Mouse (Mus musculus) layer of hippocampus, adult 11-12 months (tissue): Measurements from ENCODE around the gene Suox.
"Not testable (repeated sequence)": the region's sequence is repeated elsewhere in the genome, so short reads cannot be mapped to it uniquely, and the experiment has no call there.

Source experiments
- DNase-seq: peaks from one replicate; pipeline ENCODE4 v3.0.0; 2022; ENCODE audit warnings: low spot score

Gene Suox

GRCm38 (mm10) chr10:128673763-128674468, at the start of gene Suox:
TSS of gene Suox (minus strand) at chr10:128674073.
- DNase-seq, result peak; percentile 82

DNA sequence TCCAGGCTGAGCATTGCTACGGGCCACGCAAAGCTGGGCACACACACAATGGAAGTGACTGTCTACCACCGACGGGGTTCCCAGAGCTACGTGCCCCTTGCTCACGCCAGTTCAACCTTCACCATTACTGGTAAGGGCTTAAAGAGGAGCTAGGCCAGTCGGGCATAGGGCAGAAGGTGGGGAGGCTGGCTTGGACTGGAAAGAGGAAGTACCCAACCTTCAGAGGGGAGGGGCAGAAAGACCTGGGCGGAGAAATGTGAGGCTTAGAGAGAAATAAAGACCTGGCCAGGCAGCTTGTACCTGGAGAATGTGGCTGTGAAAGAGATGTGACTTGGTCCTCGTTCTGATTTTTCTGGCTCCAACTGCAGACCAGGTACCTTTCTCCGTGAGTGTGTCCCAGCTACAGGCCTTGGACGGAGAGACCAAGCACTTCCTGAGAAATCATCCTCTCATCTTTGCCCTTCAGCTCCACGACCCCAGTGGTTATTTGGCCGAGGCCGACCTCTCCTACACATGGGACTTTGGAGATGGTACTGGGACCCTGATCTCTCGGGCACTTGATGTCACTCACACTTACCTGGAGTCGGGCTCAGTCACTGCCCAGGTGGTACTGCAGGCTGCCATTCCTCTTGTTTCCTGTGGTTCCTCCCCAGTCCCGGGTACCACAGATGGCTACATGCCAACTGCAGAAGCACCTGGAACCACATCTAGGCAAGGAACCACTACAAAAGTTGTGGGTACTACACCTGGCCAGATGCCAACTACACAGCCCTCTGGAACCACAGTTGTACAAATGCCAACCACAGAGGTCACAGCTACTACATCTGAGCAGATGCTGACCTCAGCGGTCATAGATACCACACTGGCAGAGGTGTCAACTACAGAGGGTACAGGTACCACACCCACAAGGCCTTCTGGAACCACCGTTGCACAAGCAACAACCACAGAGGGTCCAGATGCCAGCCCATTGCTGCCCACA, 42.0 kb upstream of the Suox start:
- no peak for DNase-seq

DNA sequence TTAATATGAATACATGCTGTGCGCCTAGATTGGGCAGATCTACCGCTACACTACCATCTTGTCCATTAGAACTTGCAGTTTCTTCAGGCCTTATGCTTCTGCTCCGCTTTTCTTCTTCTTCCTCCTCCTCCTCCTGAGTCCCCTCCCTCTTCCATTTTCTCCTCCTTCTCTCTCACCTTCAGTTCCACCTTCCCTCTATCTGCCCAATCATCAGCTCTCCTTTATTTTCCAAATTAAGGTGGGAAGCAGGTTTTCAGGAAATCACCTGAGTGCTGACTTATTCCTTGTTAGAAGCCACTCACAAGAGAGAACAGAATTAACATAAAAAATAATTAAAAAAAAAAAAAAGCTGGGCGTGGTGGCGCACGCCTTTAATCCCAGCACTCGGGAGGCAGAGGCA, 37.4 kb upstream of the Suox start:
- not testable (repeated sequence) for DNase-seq

DNA sequence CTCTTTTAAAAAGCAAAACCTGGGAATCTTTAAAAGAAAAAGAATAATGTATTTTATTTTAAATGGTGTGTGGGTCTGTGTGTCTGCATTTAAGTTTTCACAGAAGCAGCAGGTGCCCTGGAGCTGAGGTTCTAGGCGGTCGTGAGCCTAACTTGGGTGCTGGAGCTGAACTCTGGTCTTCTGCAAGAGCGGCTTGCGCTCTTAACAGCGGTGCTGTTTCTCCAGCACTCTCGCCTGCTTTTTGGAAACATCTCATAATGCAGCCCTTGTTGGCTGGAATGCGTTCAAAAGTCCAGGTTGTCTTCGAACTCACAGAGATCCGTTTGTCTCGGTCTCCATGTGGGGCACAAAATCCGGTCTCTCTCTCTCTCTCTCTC, 31.4 kb upstream of the Suox start:
- DNase-seq, result no peak

DNA sequence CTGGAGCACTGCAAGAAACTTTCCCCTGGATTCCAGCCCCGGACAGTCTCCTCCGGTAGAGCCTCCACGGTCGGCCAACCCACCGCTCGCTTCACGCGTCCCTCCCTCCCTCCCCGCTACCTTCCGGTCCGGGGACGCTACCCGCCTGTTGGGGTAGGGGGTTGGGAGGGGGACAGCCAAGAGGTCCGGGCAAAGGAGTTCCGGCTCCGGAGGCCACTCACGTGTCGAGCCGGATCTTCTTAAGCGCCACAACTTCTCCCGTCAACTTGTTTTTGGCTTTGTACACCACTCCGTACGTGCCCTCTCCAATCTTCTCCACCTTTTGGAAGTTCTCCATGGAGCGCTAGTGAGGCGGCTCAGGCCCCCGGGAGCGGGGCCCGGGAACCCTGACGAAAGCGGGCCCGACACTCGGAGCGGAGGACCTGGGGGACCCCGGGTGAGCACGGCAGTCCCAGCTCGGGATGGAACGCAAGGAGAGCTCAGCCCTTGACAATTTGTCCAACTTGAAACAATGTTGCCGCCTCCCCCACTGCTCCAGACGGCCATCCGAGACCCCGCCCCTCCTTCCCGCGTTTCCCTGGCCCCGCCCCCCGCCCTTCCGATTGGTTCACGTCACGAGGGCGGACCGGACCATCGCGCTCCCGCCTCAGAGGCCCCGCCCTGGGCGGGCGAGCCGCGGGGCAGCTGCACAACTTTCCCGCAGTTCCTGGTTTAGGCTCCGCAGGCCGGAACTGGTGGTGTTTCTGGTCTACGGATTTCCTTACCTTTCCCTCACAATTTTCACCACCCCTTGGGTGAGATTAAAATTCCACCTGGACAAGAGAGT, 30.8 kb upstream of the Suox start, which contains the start of gene Cdk2:
Gene Cdk2 (minus strand): TSS at position 541 of the 826 bp plus-strand sequence.
- peak; percentile 83 for DNase-seq

DNA sequence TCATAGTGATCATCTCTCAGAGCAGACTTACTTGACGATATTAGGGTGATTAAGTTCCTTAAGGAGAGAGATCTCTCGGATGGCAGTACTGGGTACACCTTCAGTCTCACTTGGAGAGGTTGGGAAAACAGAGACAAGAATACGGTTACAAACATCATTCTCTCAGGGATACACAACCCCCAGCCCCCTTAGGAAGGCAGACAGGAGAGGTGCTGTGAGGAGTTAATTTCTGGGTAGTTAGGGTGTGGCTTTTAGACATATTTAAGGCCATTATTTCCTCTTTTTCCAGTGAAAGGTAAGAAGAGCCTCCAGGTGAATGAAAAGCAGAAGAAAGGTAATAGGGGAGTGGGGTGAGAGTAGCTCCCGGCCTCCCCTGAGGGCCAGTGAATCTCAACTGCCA, 30.0 kb upstream of the Suox start, which contains the start of gene Pmel:
Gene Pmel (plus strand): TSS at position 301 of the 400 bp plus-strand sequence.
- no peak for DNase-seq

DNA sequence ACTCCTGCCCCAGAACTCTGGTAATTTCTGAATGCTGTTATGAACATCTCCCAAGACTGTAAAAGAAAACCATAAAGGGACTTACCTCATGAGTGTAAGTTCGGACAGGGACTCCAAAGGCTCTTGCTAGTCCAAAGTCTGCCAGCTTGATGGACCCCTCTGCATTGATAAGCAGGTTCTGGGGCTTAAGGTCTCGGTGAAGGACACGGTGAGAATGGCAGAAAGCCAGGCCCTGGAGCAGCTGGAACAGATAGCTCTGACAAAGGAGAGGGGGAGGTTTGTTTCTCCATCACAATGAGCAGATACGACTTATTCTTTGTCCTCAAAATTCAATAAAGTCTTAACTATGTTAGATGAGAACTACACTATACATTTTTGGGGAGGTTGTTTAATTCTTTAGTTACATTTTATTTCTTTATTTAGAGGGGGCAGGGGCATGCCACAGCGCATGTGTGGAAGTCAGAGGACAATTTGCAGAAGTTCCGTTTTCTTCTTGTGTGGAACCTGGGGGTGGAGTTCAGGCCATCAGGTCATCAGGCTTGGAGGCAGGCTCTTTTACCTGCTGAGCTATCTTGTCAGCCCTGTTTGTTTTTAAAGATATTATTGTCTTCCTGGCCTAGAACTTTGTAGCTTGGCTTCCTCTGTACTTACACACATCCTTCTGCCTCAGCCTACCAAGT, 28.6 kb upstream of the Suox start:
- DNase-seq, result no peak

GRCm38 (mm10) chr10:128700712-128701111, 26.8 kb upstream of the Suox start:
- DNase-seq, result no peak

DNA sequence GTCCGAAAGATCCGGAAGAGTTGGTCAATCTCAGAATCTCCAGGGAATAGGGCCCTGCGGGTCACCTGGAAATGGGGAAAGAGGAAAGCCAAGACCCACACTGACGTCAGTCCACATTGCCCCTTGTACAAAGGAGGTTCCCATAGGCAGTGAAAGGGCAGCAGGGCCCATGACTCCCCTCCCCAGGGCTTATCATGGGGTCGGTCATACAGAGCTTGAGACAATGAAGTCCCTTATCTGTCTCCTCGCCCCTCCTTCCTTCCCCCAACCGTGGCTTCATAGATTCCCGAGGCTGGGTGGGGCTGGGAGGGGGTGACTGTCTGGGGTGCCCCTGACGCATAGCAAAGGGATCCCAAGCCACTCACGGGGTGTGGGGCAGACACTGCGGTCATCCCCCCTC, 25.7 kb upstream of the Suox start:
- no peak for DNase-seq

DNA sequence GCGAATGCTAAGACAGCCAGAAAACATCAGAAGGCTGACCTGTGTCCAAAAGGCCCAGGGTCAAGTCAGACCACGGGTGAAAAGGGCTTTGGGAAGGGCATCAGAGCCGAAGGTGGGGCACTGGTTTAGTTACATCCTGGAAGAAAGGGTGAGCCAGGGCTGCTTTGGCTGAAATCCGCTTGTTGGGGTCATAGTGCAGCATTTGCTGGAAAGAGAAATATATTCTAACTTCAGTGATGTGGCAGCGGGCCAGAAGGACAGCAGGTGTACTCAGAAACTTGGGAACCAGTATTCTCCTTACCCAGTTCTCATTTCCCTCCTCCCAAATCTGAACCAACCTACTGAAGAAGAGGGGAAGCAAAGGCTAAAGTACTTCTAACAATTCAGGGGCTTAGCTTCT, 25.1 kb upstream of the Suox start:
- no peak for DNase-seq

DNA sequence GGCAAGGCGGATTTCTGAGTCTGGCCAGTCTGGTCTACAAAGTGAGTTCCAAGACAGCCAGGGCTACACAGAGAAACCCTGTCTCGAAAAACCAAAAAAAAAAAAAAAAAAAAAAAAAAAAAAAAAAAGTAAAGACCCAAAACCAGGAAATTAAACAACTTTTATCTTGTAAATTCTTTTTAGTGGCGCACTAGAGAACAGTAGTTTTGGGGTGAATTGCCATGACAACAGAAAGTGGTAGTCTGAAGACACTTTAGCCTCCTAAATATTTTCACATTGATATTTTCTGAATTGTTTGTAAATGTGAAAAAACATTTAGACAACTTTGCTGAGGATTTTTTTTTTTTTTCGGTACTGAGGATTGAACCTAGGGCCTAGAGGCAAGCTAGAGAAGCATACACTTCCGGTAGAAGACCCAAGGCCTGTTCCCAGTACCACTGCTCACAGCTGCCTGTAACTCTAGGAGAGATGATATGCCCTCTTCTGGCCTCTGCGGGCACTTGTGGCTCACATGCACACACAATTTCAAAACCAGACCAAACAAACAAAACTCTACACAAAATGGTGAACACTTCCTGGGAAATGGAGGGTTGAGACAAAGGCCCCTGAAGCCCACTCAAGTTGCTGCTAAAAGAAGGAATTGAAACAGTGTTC, 23.3 kb upstream of the Suox start:
- no peak for DNase-seq

- peak; percentile 100 for DNase-seq
These were observed 22.3 kb upstream of the Suox start, which contains the start of gene Rab5b for GRCm38 (mm10) chr10:128695992-128696807. TSS of gene Rab5b (minus strand) at chr10:128696264.

- DNase-seq, result no peak
These were observed 21.6 kb upstream of the Suox start for GRCm38 (mm10) chr10:128695411-128695991.

GRCm38 (mm10) chr10:128674469-128675008, 666 bp upstream of the Suox start:
- no peak for DNase-seq

- DNase-seq, result no peak
These were observed 2.7 kb downstream of the Suox start for GRCm38 (mm10) chr10:128671148-128671547.

DNA sequence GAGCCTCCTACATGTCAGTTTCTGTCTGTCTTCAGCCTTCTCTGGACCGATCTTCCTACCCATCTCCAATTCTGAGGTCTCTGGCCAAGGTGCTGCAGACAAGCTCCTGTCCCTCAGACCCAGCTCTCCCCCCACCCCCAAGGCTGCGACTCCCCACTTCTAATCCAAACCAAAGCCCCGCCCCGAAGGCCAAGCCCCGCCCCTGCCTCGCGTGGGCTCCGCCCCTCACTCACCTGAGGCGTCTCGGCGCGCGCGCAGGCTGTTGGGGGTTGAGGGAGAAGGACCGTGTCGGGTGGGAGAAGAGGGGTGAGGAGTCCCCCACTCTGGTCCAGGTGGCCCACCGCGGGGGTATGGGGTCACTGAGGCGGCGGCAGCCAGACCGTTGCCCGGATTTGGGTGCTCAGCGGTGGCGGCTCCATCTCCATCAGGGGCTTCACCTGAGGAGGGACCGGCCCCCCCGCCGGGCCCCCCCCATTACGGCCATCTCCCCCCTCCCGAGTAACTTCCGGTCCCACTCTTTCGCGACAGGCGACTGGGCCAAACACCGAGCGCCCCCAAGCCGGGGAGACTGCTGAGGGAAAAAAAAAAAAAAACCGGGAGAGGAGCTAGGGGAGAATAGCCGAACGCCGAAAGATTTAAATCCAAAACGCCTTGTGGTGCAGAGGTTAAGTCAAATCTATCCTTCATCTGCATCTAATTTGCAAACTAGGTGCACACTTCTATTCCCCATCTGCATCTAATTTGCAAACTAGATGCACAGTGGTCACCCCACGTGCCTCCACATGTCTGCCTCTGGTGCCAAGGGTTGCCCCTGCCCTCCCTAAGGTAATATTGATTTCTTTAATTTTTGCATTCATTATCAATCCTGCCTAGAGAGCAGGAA, 4.8 kb downstream of the Suox start:
- peak; percentile 65 for DNase-seq

- DNase-seq, result no peak
These were observed 8.1 kb downstream of the Suox start for GRCm38 (mm10) chr10:128665806-128666205.

GRCm38 (mm10) chr10:128665307-128665706, 8.6 kb downstream of the Suox start:
- DNase-seq, result no peak
